In genomic region chr8:8225175-8225830, GRCm38 (mm10) we compare ENCODE assay signal across 10 mouse cellular contexts.
DNase-seq lines count a peak whose midpoint lies in the region; ATAC-seq and TF ChIP-seq lines count a peak whose summit lies in the region.
"Had no signal": no experiment of that assay in that cellular context is flagged by ENCODE, and none has a peak within 500 bp of the region (broad histone marks: within the 10 kb centered on the region; RNA-seq: fewer than 3 reads in every experiment).

No protein-coding gene starts in this region.

- TF ChIP-seq EP300 in stomach, postnatal 0 days (optimal IDR thresholded peaks at IDR 0.05), result no peak

- H3K9me3 ChIP-seq in neural tube, embryonic 15.5 days (replicated peaks), result no peaks in the 10 kb centered on the region
- H3K9me3 ChIP-seq in stomach, postnatal 0 days (ENCODE audit: control insufficient read depth, low read length), result no peaks in the 10 kb centered on the region
- H3K9me3 ChIP-seq in forebrain, embryonic 14.5 days (replicated peaks; ENCODE audit: control insufficient read depth, low read length), result no peaks in the 10 kb centered on the region
- H3K9me3 ChIP-seq in hindbrain, embryonic 14.5 days (ENCODE audit: control insufficient read depth, low read length), result no peaks in the 10 kb centered on the region
- H3K9me3 ChIP-seq: G1E; limb, embryonic 13.5 days had no signal

- no peak overlapping the region for H3K4me3 ChIP-seq in neural tube, embryonic 15.5 days (replicated peaks)
- no peak overlapping the region for H3K4me3 ChIP-seq in stomach, postnatal 0 days (ENCODE audit: low read depth, low read length)
- no peak overlapping the region for H3K4me3 ChIP-seq in forebrain, embryonic 14.5 days (ENCODE audit: low read depth, low read length)
- no peak overlapping the region for H3K4me3 ChIP-seq in hindbrain, embryonic 14.5 days (replicated peaks; ENCODE audit: low read length)
- H3K4me3 ChIP-seq: limb, embryonic 13.5 days had no signal

- H3K4me1 ChIP-seq in neural tube, embryonic 15.5 days, result no peaks in the 10 kb centered on the region
- H3K4me1 ChIP-seq in stomach, postnatal 0 days (replicated peaks; ENCODE audit: control insufficient read depth, insufficient read depth), result no peaks in the 10 kb centered on the region
- H3K4me1 ChIP-seq in forebrain, embryonic 14.5 days (ENCODE audit: control insufficient read depth, insufficient read depth, low read length), result no peaks in the 10 kb centered on the region
- H3K4me1 ChIP-seq in hindbrain, embryonic 14.5 days (replicated peaks; ENCODE audit: control insufficient read depth, insufficient read depth, low read length), result peaks cover 4% of the 10 kb centered on the region
- H3K4me1 ChIP-seq: limb, embryonic 13.5 days had no signal

- no peak overlapping the region for H3K4me2 ChIP-seq in neural tube, embryonic 15.5 days
- no peak overlapping the region for H3K4me2 ChIP-seq in stomach, postnatal 0 days (replicated peaks; ENCODE audit: low read depth)
- no peak overlapping the region for H3K4me2 ChIP-seq in forebrain, embryonic 14.5 days (ENCODE audit: low read length)
- no peak overlapping the region for H3K4me2 ChIP-seq in hindbrain, embryonic 14.5 days (replicated peaks)
- H3K4me2 ChIP-seq: limb, embryonic 13.5 days had no signal

- no peaks in the 10 kb centered on the region for H3K36me3 ChIP-seq in neural tube, embryonic 15.5 days
- no peaks in the 10 kb centered on the region for H3K36me3 ChIP-seq in stomach, postnatal 0 days (ENCODE audit: control insufficient read depth, insufficient read depth, low read length)
- no peaks in the 10 kb centered on the region for H3K36me3 ChIP-seq in forebrain, embryonic 14.5 days (ENCODE audit: control insufficient read depth, insufficient read depth, low read length)
- no peaks in the 10 kb centered on the region for H3K36me3 ChIP-seq in hindbrain, embryonic 14.5 days (replicated peaks; ENCODE audit: control insufficient read depth, insufficient read depth)
- H3K36me3 ChIP-seq: G1E; limb, embryonic 13.5 days had no signal

- H3K9ac ChIP-seq in neural tube, embryonic 15.5 days (replicated peaks), result no peak overlapping the region
- no peak overlapping the region for H3K9ac ChIP-seq in stomach, postnatal 0 days (ENCODE audit: low read length)
- H3K9ac ChIP-seq in forebrain, embryonic 14.5 days (ENCODE audit: low read length), result no peak overlapping the region
- no peak overlapping the region for H3K9ac ChIP-seq in hindbrain, embryonic 14.5 days
- H3K9ac ChIP-seq: limb, embryonic 13.5 days had no signal

- peak; percentile 31 for DNase-seq in gastrocnemius, adult 18-20 months (ENCODE audit: low spot score)
- DNase-seq in gastrocnemius, postnatal 4 days (ENCODE audit: low spot score in 2 of 2), result no peak
- DNase-seq in neural tube, embryonic 10.5 days (ENCODE audit: extremely low spot score, low spot score), result peak; percentile 12
- peak; percentile 34 for DNase-seq in kidney, adult 9 months
- DNase-seq in stomach, postnatal 0 days (ENCODE audit: low spot score), result peak; percentile 59
- DNase-seq in forebrain, embryonic 14.5 days (ENCODE audit: low spot score), result no peak
- no peak for DNase-seq in hindbrain, embryonic 14.5 days (ENCODE audit: low spot score)

- ATAC-seq in neural tube, embryonic 15.5 days (ENCODE audit: low FRiP score), result no peak
- peak; percentile 96 for ATAC-seq in stomach, postnatal 0 days (ENCODE audit: low FRiP score, low TSS enrichment)
- ATAC-seq in forebrain, embryonic 14.5 days, result no peak
- ATAC-seq in hindbrain, embryonic 14.5 days (ENCODE audit: low FRiP score), result no peak

- 70% methylated on average over 2 of the region's 2 CpGs for WGBS in neural tube, embryonic 15.5 days
- 61% methylated on average over 2 of the region's 2 CpGs for WGBS in stomach, postnatal 0 days
- 65% methylated on average over 2 of the region's 2 CpGs for WGBS in forebrain, embryonic 14.5 days
- WGBS in hindbrain, embryonic 14.5 days, result 57% methylated on average over 2 of the region's 2 CpGs

- no peaks in the 10 kb centered on the region for H3K27me3 ChIP-seq in neural tube, embryonic 15.5 days (replicated peaks)
- no peaks in the 10 kb centered on the region for H3K27me3 ChIP-seq in stomach, postnatal 0 days (ENCODE audit: control insufficient read depth, insufficient read depth, low read length)
- H3K27me3 ChIP-seq in forebrain, embryonic 14.5 days (replicated peaks; ENCODE audit: control insufficient read depth, insufficient read depth, low read length), result no peaks in the 10 kb centered on the region; the same call in 1 of the 2 replicates
- H3K27me3 ChIP-seq in hindbrain, embryonic 14.5 days (ENCODE audit: control insufficient read depth, insufficient read depth, low read length), result no peaks in the 10 kb centered on the region
- H3K27me3 ChIP-seq: limb, embryonic 13.5 days had no signal

- no peak overlapping the region for H3K27ac ChIP-seq in neural tube, embryonic 15.5 days (replicated peaks)
- no peak overlapping the region for H3K27ac ChIP-seq in stomach, postnatal 0 days (replicated peaks)
- no peak overlapping the region for H3K27ac ChIP-seq in forebrain, embryonic 14.5 days (ENCODE audit: low read depth, low read length)
- H3K27ac ChIP-seq in hindbrain, embryonic 14.5 days, result no peak overlapping the region
- H3K27ac ChIP-seq: limb, embryonic 13.5 days had no signal

- TF ChIP-seq CTCF in stomach, postnatal 0 days (IDR thresholded peaks at IDR 0.05; ENCODE audit: low read depth), result peak; percentile 59

Comparison
In these comparisons a context has a peak if more than half of its experiments do, and no peak if none do; other contexts are left out.
1. DNase-seq: peak in gastrocnemius, adult 18-20 months (single experiment), neural tube, embryonic 10.5 days (single experiment), kidney, adult 9 months (single experiment) and stomach, postnatal 0 days (single experiment); none in gastrocnemius, postnatal 4 days (0 of 2), forebrain, embryonic 14.5 days (single experiment) and hindbrain, embryonic 14.5 days (single experiment).